ENCODE assay signal across 19 mouse cellular contexts in genomic region chrX:9293140-9293829, GRCm38 (mm10). TPM values are rescaled to one million over a fixed set of nuclear protein-coding genes. Genes with fewer than 3 reads are reported as not detected.
"Had no signal": no experiment of that assay in that cellular context is flagged by ENCODE, and none has a peak within 500 bp of the region (broad histone marks: within the 10 kb centered on the region; RNA-seq: fewer than 3 reads in every experiment).

No protein-coding gene starts in this region.

RNA-seq across cellular contexts. Expression of gene H2al1m, which starts 9.7 kb away (rescaled TPM):
- polyA plus RNA-seq: embryonic facial prominence, embryonic 10.5 days; embryonic facial prominence, embryonic 11.5 days; embryonic facial prominence, embryonic 12.5 days; embryonic facial prominence, embryonic 13.5 days; embryonic facial prominence, embryonic 14.5 days; embryonic facial prominence, embryonic 15.5 days; forebrain, embryonic 10.5 days; forebrain, embryonic 11.5 days; forebrain, embryonic 12.5 days; forebrain, embryonic 13.5 days; forebrain, embryonic 14.5 days; forebrain, embryonic 16.5 days; forebrain, postnatal 0 days had no signal

RNA-seq across cellular contexts. Expression of gene Gm14862, which starts 36.6 kb away (rescaled TPM):
- polyA plus RNA-seq: cerebellum, adult 2 months; cortical plate, adult 2 months; embryonic facial prominence, embryonic 10.5 days; embryonic facial prominence, embryonic 13.5 days; embryonic facial prominence, embryonic 14.5 days; embryonic facial prominence, embryonic 15.5 days; forebrain, embryonic 10.5 days; forebrain, embryonic 11.5 days; forebrain, embryonic 13.5 days; forebrain, embryonic 14.5 days; forebrain, embryonic 15.5 days; forebrain, embryonic 16.5 days; forebrain, postnatal 0 days; frontal cortex, adult 2 months; gonadal fat pad, adult 2 months had no signal

RNA-seq across cellular contexts. Expression of gene H2al1k, which starts 57.1 kb away (rescaled TPM):
- polyA plus RNA-seq: cerebellum, adult 2 months; cortical plate, adult 2 months; embryonic facial prominence, embryonic 10.5 days; embryonic facial prominence, embryonic 11.5 days; embryonic facial prominence, embryonic 12.5 days; embryonic facial prominence, embryonic 13.5 days; embryonic facial prominence, embryonic 14.5 days; embryonic facial prominence, embryonic 15.5 days; erythroblast, embryonic 14.5 days; forebrain, embryonic 10.5 days; forebrain, embryonic 11.5 days; forebrain, embryonic 13.5 days; forebrain, embryonic 14.5 days; forebrain, embryonic 15.5 days; forebrain, embryonic 16.5 days; forebrain, postnatal 0 days; frontal cortex, adult 2 months had no signal
